Mouse (Mus musculus) lung, embryonic 14.5 days (tissue): Measurements from ENCODE around the gene Rpf1. TPM values are rescaled to one million over a fixed set of nuclear protein-coding genes. Genes with fewer than 3 reads are reported as not detected.
A peak's percentile ranks its signal among the peaks of the same experiment; 100 is the strongest.

Experiments used
- ATAC-seq: fragments of 200-750 bp; cut with Nextera tagmentation; 2 replicates; pipeline ENCODE4 v1.8.0; 2017; ENCODE audit warnings: mild to moderate bottlenecking, moderate TSS enrichment, moderate library complexity; ENCODE audit not compliant: insufficient read depth
- DNase-seq: peaks from one replicate; pipeline ENCODE4 v3.0.0-alpha.2; 2015
- H3K27ac ChIP-seq: fragments of 300-500 bp; sonication (generic); 2 replicates; pipeline ENCODE4 v1.5.1; 2014; ENCODE audit warnings: low read depth, mild to moderate bottlenecking, moderate library complexity
- H3K27me3 ChIP-seq: fragments of 300-500 bp; sonication (generic); 2 replicates; pipeline ENCODE4 v1.6.1; 2014; ENCODE audit warnings: low read length, control low read depth; ENCODE audit not compliant: insufficient read depth
- H3K36me3 ChIP-seq: fragments of 300-500 bp; sonication (generic); 2 replicates; pipeline ENCODE4 v1.6.1; 2014; ENCODE audit warnings: control low read depth; ENCODE audit not compliant: insufficient read depth
- H3K4me1 ChIP-seq: fragments of 300-500 bp; sonication (generic); 2 replicates; pipeline ENCODE4 v1.6.1; 2014; ENCODE audit warnings: antibody characterized with exemption, control low read depth; ENCODE audit not compliant: insufficient read depth
- H3K4me2 ChIP-seq: fragments of 300-500 bp; sonication (generic); 2 replicates; pipeline ENCODE4 v1.6.1; 2014; ENCODE audit warnings: mild to moderate bottlenecking
- H3K4me3 ChIP-seq: fragments of 300-500 bp; sonication (generic); 2 replicates; pipeline ENCODE4 v1.5.1; 2014; ENCODE audit warnings: low read depth, low read length
- H3K9ac ChIP-seq: fragments of 300-500 bp; sonication (generic); 2 replicates; pipeline ENCODE4 v1.6.1; 2014
- H3K9me3 ChIP-seq: fragments of 300-500 bp; sonication (generic); 2 replicates; pipeline ENCODE4 v1.6.1; 2016; ENCODE audit warnings: low read depth, low read length, control low read depth
- CTCF ChIP-seq: IDR thresholded peaks from 2 replicates; pipeline ENCODE4 v1.5.1; 2016; ENCODE audit warnings: antibody characterized with exemption, low read depth
- WGBS: fragments of 180-500 bp; shearing (Covaris S2); extraction: QIAGEN DNeasy Blood & Tissue Kit; methylation state at CpG from one replicate; pipeline ENCODE4 v1.1.7; 2014; 5-methylcytosine and 5-hydroxymethylcytosine counted together
- polyA plus RNA-seq: library from polyadenylated mRNA; unstranded; fragments of >200 nt; fragmentation: Nextera tagmentation; extraction: Ambion mirVana; gene quantifications from 2 replicates; pipeline ENCODE4 v1.2.1, GENCODE M21; 2014

The Rpf1 gene
- polyA plus RNA-seq = 55.7 and 56.1 TPM in 2 replicates

DNA sequence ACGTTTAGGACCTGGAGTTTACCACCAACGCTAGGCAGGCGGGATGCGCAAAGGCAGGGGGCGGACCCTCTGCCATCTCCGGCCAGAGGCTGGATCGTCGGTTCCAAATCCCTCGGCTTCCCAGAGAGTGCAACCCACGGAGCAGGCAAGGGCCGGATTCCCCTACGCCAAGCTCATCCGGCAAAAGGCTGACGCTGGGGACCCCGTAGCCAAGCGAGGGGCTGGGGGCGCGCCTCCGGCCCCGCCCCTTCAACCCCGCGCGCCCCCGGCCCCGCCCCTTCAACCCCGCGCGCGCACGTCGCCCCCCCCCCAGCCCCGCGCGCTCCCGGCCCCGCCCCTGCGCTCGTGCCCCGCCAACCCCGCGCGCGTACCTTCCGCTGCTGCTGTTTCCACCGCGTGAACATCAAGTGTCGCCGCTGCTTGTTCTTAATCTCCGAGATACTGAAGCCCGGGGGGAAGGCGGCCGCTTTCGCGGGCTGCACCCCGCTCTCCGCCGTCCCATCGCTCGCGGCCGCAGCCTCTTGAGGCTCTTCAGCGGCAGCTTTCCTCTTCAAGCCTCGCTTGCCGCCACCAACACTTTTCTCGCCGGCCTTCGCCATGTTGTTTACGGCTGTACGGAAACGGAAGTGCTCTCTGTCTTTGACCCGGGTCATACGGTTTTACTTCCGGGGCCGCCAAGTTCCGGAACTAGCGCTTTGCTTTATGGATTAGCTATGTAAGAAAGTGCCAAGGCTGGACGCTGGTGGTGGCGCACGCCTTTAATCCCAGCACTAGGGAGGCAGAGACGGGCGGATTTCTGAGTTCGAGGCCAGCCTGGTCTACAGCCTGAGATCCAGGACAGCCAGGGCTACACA lies at the start of gene Rpf1:
Rpf1 (minus strand) TSS at position 632 of the 854 bp plus-strand sequence.
- no peaks in the 10 kb centered on the region for H3K4me1 ChIP-seq
- peaks cover 25% of the 10 kb centered on the region for H3K36me3 ChIP-seq
- DNase-seq (peak; percentile 97), ATAC-seq (peak; percentile 96)
- peak within 1 kb of the TSS; percentile 83 for H3K9ac ChIP-seq
- WGBS = under 1% methylated on average over 63 of the region's 82 CpGs
- no peaks in the 10 kb centered on the region for H3K27me3 ChIP-seq
- H3K4me3 ChIP-seq = peak within 1 kb of the TSS; percentile 74
- TF ChIP-seq CTCF = no peak
- peak within 1 kb of the TSS; percentile 76 for H3K4me2 ChIP-seq
- peak within 1 kb of the TSS; percentile 98 for H3K27ac ChIP-seq
- H3K9me3 ChIP-seq = no peaks in the 10 kb centered on the region

DNA sequence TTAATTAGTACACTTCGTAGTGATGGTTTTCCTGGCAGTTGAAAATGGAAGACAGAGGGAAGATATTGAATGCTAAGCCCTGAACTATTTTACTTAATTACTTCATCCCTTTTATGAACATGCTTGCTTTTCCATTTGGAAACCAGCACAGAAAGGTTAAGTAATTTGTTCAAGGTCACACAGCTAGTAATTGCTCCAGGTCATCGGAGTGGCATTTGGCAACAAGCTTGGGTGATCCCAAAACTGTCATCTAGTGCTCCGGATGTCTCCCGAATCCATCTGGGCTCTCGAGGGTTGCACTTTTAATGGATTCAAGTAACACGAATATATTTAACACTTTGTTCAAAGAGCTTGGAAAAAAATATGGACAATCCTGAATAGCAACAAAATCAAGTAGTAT lies 49.7 kb upstream of the Rpf1 start:
- DNase-seq (no peak), ATAC-seq (no peak)
- no peak for TF ChIP-seq CTCF
- H3K4me2 ChIP-seq = no peak overlapping the region
- no peaks in the 10 kb centered on the region for H3K4me1 ChIP-seq
- no peaks in the 10 kb centered on the region for H3K9me3 ChIP-seq
- 79% methylated on average over 6 of the region's 6 CpGs for WGBS
- H3K27ac ChIP-seq = no peak overlapping the region
- H3K9ac ChIP-seq = no peak overlapping the region
- H3K27me3 ChIP-seq = no peaks in the 10 kb centered on the region
- H3K36me3 ChIP-seq = no peaks in the 10 kb centered on the region
- no peak overlapping the region for H3K4me3 ChIP-seq

DNA sequence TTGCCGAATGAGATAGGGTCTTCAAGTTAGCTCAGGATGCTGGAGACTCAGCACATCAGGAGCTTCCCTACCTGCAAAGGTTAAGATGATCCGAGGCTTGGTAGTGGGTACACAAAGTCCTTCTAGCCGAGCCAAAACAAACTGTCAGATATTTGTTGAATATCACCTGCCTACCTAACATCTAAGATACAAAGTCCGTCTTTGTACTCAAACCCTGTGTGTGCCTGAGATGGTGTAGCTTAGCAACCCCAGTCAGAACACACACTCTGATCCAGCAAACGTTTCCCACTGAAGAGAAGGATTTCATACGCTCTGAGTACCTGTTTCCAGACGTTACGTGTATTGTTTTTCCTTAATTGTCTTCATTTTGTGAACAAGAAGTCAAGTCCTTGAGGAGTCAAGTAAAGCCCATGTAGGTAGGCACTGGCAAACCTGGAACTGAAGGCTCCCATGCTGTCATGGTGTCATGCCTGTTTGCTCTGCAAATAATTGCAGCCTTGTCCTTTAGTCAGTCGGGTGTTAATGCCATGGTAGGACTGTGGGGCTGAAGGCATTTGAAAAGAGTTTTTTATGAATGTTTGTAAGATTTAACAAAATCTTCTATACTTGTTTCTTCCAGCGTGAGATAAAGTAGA lies 49.0 kb upstream of the Rpf1 start, which contains the start of gene Uox:
Uox (plus strand) TSS at position 279 of the 635 bp plus-strand sequence.
- DNase-seq (no peak), ATAC-seq (no peak)
- Histone ChIP-seq H3K9me3 (no peaks in the 10 kb centered on the region), H3K36me3 (no peaks in the 10 kb centered on the region), H3K4me2 (no peak within 1 kb of the TSS), H3K9ac (no peak within 1 kb of the TSS), H3K27ac (no peak within 1 kb of the TSS), H3K27me3 (no peaks in the 10 kb centered on the region), H3K4me1 (no peaks in the 10 kb centered on the region), H3K4me3 (no peak within 1 kb of the TSS)
- WGBS = 60% methylated on average over 10 of the region's 10 CpGs
- no peak for TF ChIP-seq CTCF

DNA sequence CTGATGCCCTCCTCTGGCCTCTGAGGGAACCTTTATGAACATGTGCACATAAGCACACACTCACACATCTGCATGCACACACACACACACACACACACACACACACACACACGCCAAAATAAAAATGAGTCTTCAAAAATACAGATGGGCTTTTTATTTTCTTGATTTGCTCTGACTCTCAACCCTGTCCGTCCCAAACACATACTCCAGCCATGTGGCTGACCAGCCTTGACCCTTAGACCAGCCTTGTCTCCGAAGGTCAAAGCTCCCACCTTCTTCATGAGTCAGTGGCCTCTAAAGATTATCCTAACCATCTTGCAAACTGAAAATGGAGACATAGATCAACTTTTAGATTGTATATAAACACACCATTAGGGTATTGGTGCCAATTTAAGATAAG lies 48.4 kb upstream of the Rpf1 start:
- 82% methylated on average over 3 of the region's 3 CpGs for WGBS
- TF ChIP-seq CTCF = no peak

DNA sequence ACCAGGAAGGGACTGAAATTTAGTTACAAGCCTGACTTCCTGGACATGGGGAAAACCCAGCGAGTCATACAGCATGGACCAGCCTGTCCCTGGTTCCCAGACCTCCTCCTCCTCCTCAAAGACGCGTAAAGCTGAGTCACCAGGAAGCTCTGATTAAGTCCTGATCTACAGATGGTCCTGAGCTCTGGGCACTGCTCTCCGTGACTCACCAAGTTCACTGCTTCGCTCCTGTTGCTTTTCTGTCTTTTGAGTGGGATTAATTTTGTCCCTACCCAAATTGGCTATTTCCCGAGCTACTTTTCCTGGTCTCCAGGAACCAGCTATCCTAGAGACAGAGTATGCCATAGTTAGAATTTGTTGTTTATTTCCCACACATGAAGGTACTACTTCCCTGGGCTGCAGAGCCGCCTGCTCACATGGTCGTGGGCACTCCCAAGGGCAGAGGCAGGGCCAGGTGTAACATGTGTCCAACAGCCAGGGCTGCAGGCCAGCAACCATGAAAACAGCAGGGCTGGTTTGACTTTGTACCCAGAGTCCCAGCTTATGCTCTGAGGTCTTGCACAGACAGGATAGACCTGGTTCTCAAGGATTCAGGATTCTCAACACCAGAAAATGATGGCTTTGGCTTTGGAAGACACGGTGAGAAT lies 46.8 kb upstream of the Rpf1 start:
- TF ChIP-seq CTCF = no peak
- ATAC-seq = no peak
- no peaks in the 10 kb centered on the region for H3K36me3 ChIP-seq
- no peak overlapping the region for H3K27ac ChIP-seq
- no peaks in the 10 kb centered on the region for H3K27me3 ChIP-seq
- WGBS = 65% methylated on average over 9 of the region's 9 CpGs
- no peak overlapping the region for H3K4me3 ChIP-seq
- H3K9me3 ChIP-seq = no peaks in the 10 kb centered on the region
- H3K9ac ChIP-seq = no peak overlapping the region
- no peaks in the 10 kb centered on the region for H3K4me1 ChIP-seq
- no peak overlapping the region for H3K4me2 ChIP-seq
- no peak for DNase-seq

More for the DNA sequence above, 48.4 kb upstream of the Rpf1 start:
- H3K36me3 ChIP-seq = no peaks in the 10 kb centered on the region
- H3K4me1 ChIP-seq = no peaks in the 10 kb centered on the region
- H3K4me2 ChIP-seq = no peak overlapping the region
- H3K9me3 ChIP-seq = no peaks in the 10 kb centered on the region
- DNase-seq (no peak), ATAC-seq (no peak)
- H3K9ac ChIP-seq = no peak overlapping the region
- no peaks in the 10 kb centered on the region for H3K27me3 ChIP-seq
- no peak overlapping the region for H3K27ac ChIP-seq
- H3K4me3 ChIP-seq = no peak overlapping the region

DNA sequence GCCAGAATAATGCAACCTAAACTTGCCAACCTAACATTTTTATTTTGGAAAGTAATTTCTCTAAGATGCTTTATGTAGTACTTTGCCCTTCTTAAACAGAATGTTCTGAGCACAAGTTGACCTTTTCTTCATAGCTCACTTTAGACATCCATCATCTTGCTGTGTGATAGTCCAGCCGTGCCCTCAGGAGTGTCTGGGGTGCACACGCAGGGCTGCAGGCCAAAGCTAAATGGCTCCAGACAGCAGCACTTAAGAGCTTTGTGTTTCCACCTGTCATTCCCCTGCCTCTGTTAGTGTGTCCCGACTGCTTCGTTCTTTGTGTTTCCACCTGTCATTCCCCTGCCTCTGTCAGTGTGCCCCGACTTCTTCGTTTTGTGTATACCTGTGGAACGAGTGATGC lies 46.1 kb upstream of the Rpf1 start:
- Histone ChIP-seq H3K4me3 (no peak overlapping the region), H3K9ac (no peak overlapping the region), H3K27ac (no peak overlapping the region), H3K4me2 (no peak overlapping the region), H3K36me3 (no peaks in the 10 kb centered on the region), H3K9me3 (no peaks in the 10 kb centered on the region), H3K27me3 (no peaks in the 10 kb centered on the region), H3K4me1 (no peaks in the 10 kb centered on the region)
- ATAC-seq (no peak), DNase-seq (no peak)
- no peak for TF ChIP-seq CTCF
- WGBS = 47% methylated on average over 7 of the region's 7 CpGs

DNA sequence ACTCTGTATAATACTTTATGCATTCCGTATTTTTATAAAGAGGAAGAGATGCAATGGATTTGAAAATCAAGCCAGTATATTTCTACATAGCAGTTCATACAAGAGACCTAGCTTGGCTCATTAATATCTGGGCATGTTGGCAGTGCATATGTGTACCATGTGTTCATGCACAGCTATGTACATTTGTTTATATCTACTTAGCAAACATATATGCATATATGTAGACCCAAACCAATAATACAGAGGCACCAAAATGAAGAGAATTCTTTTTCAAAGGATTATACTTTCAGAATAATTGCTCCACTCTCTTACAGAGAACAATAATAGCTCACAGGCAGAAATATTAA lies 43.8 kb upstream of the Rpf1 start:
- H3K4me1 ChIP-seq = no peaks in the 10 kb centered on the region
- no peak for ATAC-seq
- no peaks in the 10 kb centered on the region for H3K27me3 ChIP-seq
- no peak for DNase-seq
- no peaks in the 10 kb centered on the region for H3K9me3 ChIP-seq
- H3K4me3 ChIP-seq = no peak overlapping the region
- H3K9ac ChIP-seq = no peak overlapping the region
- no peaks in the 10 kb centered on the region for H3K36me3 ChIP-seq
- WGBS = 83% methylated on average over 1 of the region's 1 CpGs
- no peak overlapping the region for H3K4me2 ChIP-seq
- no peak for TF ChIP-seq CTCF
- no peak overlapping the region for H3K27ac ChIP-seq
